Mouse (Mus musculus) brown adipose tissue, adult 24 weeks (tissue): ENCODE data around the gene Nuak1. TPM values are rescaled to one million over a fixed set of nuclear protein-coding genes. Genes with fewer than 3 reads are reported as not detected.

Experiments
- H3K27ac ChIP-seq: fragments of 200-500 bp; replicated peaks from 2 replicates; pipeline ENCODE4 v1.5.1; 2012; ENCODE audit warnings: low read depth, mild to moderate bottlenecking, low read length
- H3K4me1 ChIP-seq: fragments of 200-500 bp; 2 replicates; pipeline ENCODE4 v1.6.1; 2012; ENCODE audit warnings: low read length, mixed read lengths; ENCODE audit not compliant: control insufficient read depth, insufficient read depth, insufficient read length
- H3K4me3 ChIP-seq: fragments of 200-500 bp; 2 replicates; pipeline ENCODE4 v1.5.1; 2012; ENCODE audit warnings: low read depth, mild to moderate bottlenecking, low read length, moderate library complexity; ENCODE audit not compliant: insufficient read depth
- polyA plus RNA-seq: library from polyadenylated mRNA; stranded (reverse); fragments of >200 nt; gene quantifications from 2 replicates; pipeline ENCODE4 v1.2.4, GENCODE M21; 2012; ENCODE audit not compliant: missing spikeins, insufficient read depth, insufficient read length

Nuak1 gene
- polyA plus RNA-seq, 1 experiment: 2.7 TPM

GRCm38 (mm10) chr10:84408965-84409660 is 31.3 kb downstream of the Nuak1 start:
- Histone ChIP-seq H3K27ac (no peak overlapping the region; the same call in 1 of the 2 replicates), H3K4me3 (no peak overlapping the region), H3K4me1 (peaks cover 12% of the 10 kb centered on the region)

GRCm38 (mm10) chr10:84405135-84405776 is 35.1 kb downstream of the Nuak1 start:
- Histone ChIP-seq H3K4me1 (peaks cover 6% of the 10 kb centered on the region; the same call in 1 of the 2 replicates), H3K27ac (no peak overlapping the region), H3K4me3 (no peak overlapping the region)

GRCm38 (mm10) chr10:84401907-84402371 is 38.5 kb downstream of the Nuak1 start:
- Histone ChIP-seq H3K27ac (no peak overlapping the region), H3K4me3 (no peak overlapping the region), H3K4me1 (peaks cover 11% of the 10 kb centered on the region; the same call in 1 of the 2 replicates)

GRCm38 (mm10) chr10:84401189-84401588 is 39.2 kb downstream of the Nuak1 start:
- H3K27ac ChIP-seq: no peak overlapping the region
- peaks cover 11% of the 10 kb centered on the region; the same call in 1 of the 2 replicates for H3K4me1 ChIP-seq
- H3K4me3 ChIP-seq: no peak overlapping the region

GRCm38 (mm10) chr10:84400037-84400681 is 40.2 kb downstream of the Nuak1 start:
- Histone ChIP-seq H3K4me3 (no peak overlapping the region), H3K4me1 (peaks cover 11% of the 10 kb centered on the region), H3K27ac (no peak overlapping the region)

GRCm38 (mm10) chr10:84397276-84397675 is 43.1 kb downstream of the Nuak1 start:
- H3K27ac ChIP-seq: no peak overlapping the region
- H3K4me3 ChIP-seq: no peak overlapping the region
- peaks cover 5% of the 10 kb centered on the region for H3K4me1 ChIP-seq

- Histone ChIP-seq H3K4me1 (peaks cover 5% of the 10 kb centered on the region), H3K4me3 (no peak overlapping the region), H3K27ac (no peak overlapping the region)
Observed at GRCm38 (mm10) chr10:84395885-84396659, 44.3 kb downstream of the Nuak1 start.

GRCm38 (mm10) chr10:84395259-84395658 is 45.1 kb downstream of the Nuak1 start:
- Histone ChIP-seq H3K4me3 (no peak overlapping the region), H3K27ac (no peak overlapping the region), H3K4me1 (peaks cover 5% of the 10 kb centered on the region)

GRCm38 (mm10) chr10:84393881-84394280 is 46.5 kb downstream of the Nuak1 start:
- peaks cover 7% of the 10 kb centered on the region for H3K4me1 ChIP-seq
- H3K27ac ChIP-seq: no peak overlapping the region
- H3K4me3 ChIP-seq: no peak overlapping the region

- H3K4me1 ChIP-seq: peaks cover 6% of the 10 kb centered on the region
- H3K4me3 ChIP-seq: no peak overlapping the region
- H3K27ac ChIP-seq: no peak overlapping the region
Observed at GRCm38 (mm10) chr10:84393405-84393804, 47.0 kb downstream of the Nuak1 start.

GRCm38 (mm10) chr10:84392723-84393081 is 47.7 kb downstream of the Nuak1 start:
- Histone ChIP-seq H3K4me3 (no peak overlapping the region), H3K27ac (no peak overlapping the region), H3K4me1 (peaks cover 2% of the 10 kb centered on the region)

- peaks cover 2% of the 10 kb centered on the region for H3K4me1 ChIP-seq
Observed at GRCm38 (mm10) chr10:84392027-84392722, 48.2 kb downstream of the Nuak1 start.

GRCm38 (mm10) chr10:84389707-84390106 is 50.7 kb downstream of the Nuak1 start:
- H3K27ac ChIP-seq: no peak overlapping the region

More at GRCm38 (mm10) chr10:84392027-84392722, 48.2 kb downstream of the Nuak1 start:
- H3K4me3 ChIP-seq: no peak overlapping the region
- H3K27ac ChIP-seq: no peak overlapping the region

GRCm38 (mm10) chr10:84388357-84389141 is 51.8 kb downstream of the Nuak1 start:
- Histone ChIP-seq H3K4me3 (no peak overlapping the region), H3K27ac (no peak overlapping the region), H3K4me1 (peaks cover 7% of the 10 kb centered on the region)

More at GRCm38 (mm10) chr10:84389707-84390106, 50.7 kb downstream of the Nuak1 start:
- H3K4me3 ChIP-seq: no peak overlapping the region
- peaks cover 7% of the 10 kb centered on the region for H3K4me1 ChIP-seq
